Mouse (Mus musculus) myocyte (in vitro differentiated cells): Measurements from ENCODE around the gene Tnip3.

Source experiments
- CEBPB ChIP-seq: IDR thresholded peaks from 2 replicates; pipeline ENCODE4 v1.6.1; 2011; ENCODE audit warnings: mild to moderate bottlenecking, moderate library complexity; ENCODE audit not compliant: poor library complexity, insufficient read depth, severe bottlenecking
- E2F4 ChIP-seq: IDR thresholded peaks from one replicate; pipeline ENCODE4 v1.6.1; 2011; ENCODE audit warnings: mild to moderate bottlenecking, control low read depth, moderate library complexity; ENCODE audit not compliant: insufficient read depth
- MAX ChIP-seq: IDR thresholded peaks from one replicate; pipeline ENCODE4 v1.6.1; 2011; ENCODE audit warnings: low read depth, mild to moderate bottlenecking, control low read depth
- MYOD1 ChIP-seq, 3 experiments: IDR thresholded peaks; one replicate each; pipeline ENCODE4 v1.6.1; 2011; ENCODE audit warnings: control low read depth in 2 of 3, low read depth in 2 of 3, mild to moderate bottlenecking in 2 of 3, moderate library complexity in 1 of 3; ENCODE audit not compliant: insufficient read length in 2 of 3, control insufficient read depth in 1 of 3
- POLR2A ChIP-seq: IDR thresholded peaks from one replicate; pipeline ENCODE4 v1.6.1; 2011; ENCODE audit warnings: low read depth, mild to moderate bottlenecking, control low read depth, moderate library complexity; ENCODE audit not compliant: insufficient read length
- POLR2AphosphoS2 ChIP-seq: IDR thresholded peaks from one replicate; pipeline ENCODE4 v1.6.1; 2011; ENCODE audit warnings: low read depth, control low read depth; ENCODE audit not compliant: insufficient read length
- SRF ChIP-seq: IDR thresholded peaks from one replicate; pipeline ENCODE4 v1.6.1; 2011; ENCODE audit warnings: low read depth; ENCODE audit not compliant: control insufficient read depth, insufficient read length
- TCF12 ChIP-seq: IDR thresholded peaks from one replicate; pipeline ENCODE4 v1.6.1; 2011; ENCODE audit warnings: mild to moderate bottlenecking, control low read depth; ENCODE audit not compliant: poor library complexity, insufficient read depth, severe bottlenecking
- TCF3 ChIP-seq: IDR thresholded peaks from one replicate; pipeline ENCODE4 v1.6.1; 2011; ENCODE audit warnings: low read depth, control low read depth; ENCODE audit not compliant: insufficient read length

GRCm38 (mm10) chr6:65661272-65661671 is 136.2 kb downstream of the Tnip3 start:
- TF ChIP-seq MYOD1 (IDR thresholded peaks at IDR 0.05; ENCODE audit: control insufficient read depth in 1 of 3, insufficient read length in 2 of 3, low read depth in 2 of 3) (no peak), POLR2A (no peak), TCF12 (no peak), E2F4 (no peak), POLR2AphosphoS2 (no peak), CEBPB (no peak), MAX (no peak), TCF3 (no peak), SRF (no peak)
